Mouse (Mus musculus) heart, adult 2 months (tissue): Measurements from ENCODE around the gene Ankdd1b. TPM values are rescaled to one million over a fixed set of nuclear protein-coding genes. Genes with fewer than 3 reads are reported as not detected.

ENCODE experiments used
- DNase-seq, 2 experiments: peaks; one replicate each; pipeline ENCODE4 v3.0.0; 2021
- H3K27ac ChIP-seq: fragments of 200-600 bp; 2 replicates; pipeline ENCODE4 v1.8.1; 2022
- H3K27me3 ChIP-seq: fragments of 200-500 bp; 2 replicates; pipeline ENCODE4 v1.6.1; 2012; ENCODE audit warnings: mild to moderate bottlenecking, low read length, inconsistent platforms, mixed read lengths; ENCODE audit not compliant: control insufficient read depth, insufficient read depth
- H3K36me3 ChIP-seq: fragments of 200-500 bp; 2 replicates; pipeline ENCODE4 v1.6.1; 2012; ENCODE audit warnings: low read length, inconsistent platforms; ENCODE audit not compliant: control insufficient read depth, insufficient read depth
- H3K4me1 ChIP-seq: fragments of 200-500 bp; 2 replicates; pipeline ENCODE4 v1.6.1; 2011; ENCODE audit warnings: low read length; ENCODE audit not compliant: control insufficient read depth, insufficient read depth
- H3K4me3 ChIP-seq: fragments of 200-600 bp; 2 replicates; pipeline ENCODE4 v1.8.1; 2022
- H3K79me2 ChIP-seq: fragments of 200-500 bp; replicated peaks from 2 replicates; pipeline ENCODE4 v1.6.1; 2012; ENCODE audit warnings: mild to moderate bottlenecking, inconsistent platforms, low read length, moderate library complexity, mixed read lengths; ENCODE audit not compliant: control insufficient read depth, insufficient read depth
- H3K9ac ChIP-seq: fragments of 200-500 bp; 2 replicates; pipeline ENCODE4 v1.6.1; 2012; ENCODE audit warnings: low read depth, mild to moderate bottlenecking, control low read depth, inconsistent platforms, low read length, mixed read lengths
- CTCF ChIP-seq: fragments of 200-600 bp; IDR thresholded peaks from 2 replicates; pipeline ENCODE4 v1.8.1; 2022; ENCODE audit warnings: antibody characterized with exemption, mild to moderate bottlenecking, moderate library complexity
- EP300 ChIP-seq: fragments of 200-500 bp; IDR thresholded peaks from 2 replicates; pipeline ENCODE4 v1.6.1; 2011; ENCODE audit warnings: low read depth, low read length, control low read depth; ENCODE audit not compliant: insufficient read depth
- POLR2A ChIP-seq: fragments of 200-500 bp; IDR thresholded peaks from 2 replicates; pipeline ENCODE4 v1.6.1; 2011; ENCODE audit warnings: mild to moderate bottlenecking, low read depth, low read length, control low read depth; ENCODE audit not compliant: insufficient read depth
- WGBS: fragments of 180-500 bp; shearing (Covaris S2); methylation state at CpG from one replicate; pipeline ENCODE4 v1.1.7; 2018; 5-methylcytosine and 5-hydroxymethylcytosine counted together
- intact Hi-C: fragments of 180-260 bp; cut with DNase I; formaldehyde crosslinking; loops from one replicate; pipeline ENCODE4 v1.15.1; 2025
- long read RNA-seq: library from polyadenylated mRNA; stranded (forward); transcript quantifications from one replicate; pipeline ENCODE4 v2.0.0, GENCODE M21; 2021
- polyA plus RNA-seq: library from polyadenylated mRNA; depleted of rRNA; stranded (reverse); fragments of >200 nt; gene quantifications from 2 replicates; pipeline ENCODE4 v1.2.3, GENCODE M21; 2012; rRNA removed
- total RNA-seq, 2 experiments: library from RNA; stranded (reverse); gene quantifications; 2 replicates each; pipeline ENCODE4 v1.2.3; 2021

The Ankdd1b gene
- total RNA-seq (under 1 TPM; 0.26 to 0.41 TPM), polyA plus RNA-seq (0.45 and 0.91 TPM in 2 replicates)
- long read RNA-seq, partial matches to known transcripts: 0 of 8 reads
- long read RNA-seq, other reads (novel, unspliced or antisense): 8 of 8 reads

GRCm38 (mm10) chr13:96470957-96471356 is at the start of gene Ankdd1b:
Gene Ankdd1b, minus strand, starts transcription at chr13:96471198.
- TF ChIP-seq POLR2A: no peak
- no peak for TF ChIP-seq CTCF
- no peak within 1 kb of the TSS for H3K4me3 ChIP-seq
- WGBS: 88% methylated on average over 14 of the region's 14 CpGs
- no peaks in the 10 kb centered on the region for H3K79me2 ChIP-seq
- H3K36me3 ChIP-seq: no peaks in the 10 kb centered on the region
- no peak for DNase-seq
- H3K27me3 ChIP-seq: no peaks in the 10 kb centered on the region
- H3K9ac ChIP-seq: no peak within 1 kb of the TSS
- intact Hi-C loops: no loop called here
- H3K27ac ChIP-seq: no peak within 1 kb of the TSS
- H3K4me1 ChIP-seq: no peaks in the 10 kb centered on the region

- H3K27ac ChIP-seq: no peak overlapping the region
- no peak overlapping the region for H3K9ac ChIP-seq
- H3K79me2 ChIP-seq: no peaks in the 10 kb centered on the region
- H3K4me3 ChIP-seq: no peak overlapping the region
- intact Hi-C loops: no loop called here
- no peaks in the 10 kb centered on the region for H3K36me3 ChIP-seq
- no peak for DNase-seq
- no peaks in the 10 kb centered on the region for H3K27me3 ChIP-seq
- WGBS: 93% methylated on average over 2 of the region's 2 CpGs
- no peaks in the 10 kb centered on the region for H3K4me1 ChIP-seq
- TF ChIP-seq POLR2A (no peak), EP300 (no peak), CTCF (no peak)
These were observed 46.3 kb upstream of the Ankdd1b start for GRCm38 (mm10) chr13:96517335-96517734.

GRCm38 (mm10) chr13:96516249-96516648 is 45.3 kb upstream of the Ankdd1b start:
- Histone ChIP-seq H3K9ac (no peak overlapping the region), H3K4me3 (no peak overlapping the region), H3K27ac (no peak overlapping the region), H3K79me2 (no peaks in the 10 kb centered on the region), H3K27me3 (no peaks in the 10 kb centered on the region), H3K36me3 (no peaks in the 10 kb centered on the region), H3K4me1 (peaks cover 5% of the 10 kb centered on the region)
- TF ChIP-seq POLR2A: no peak
- no peak for TF ChIP-seq EP300
- no peak for TF ChIP-seq CTCF
- intact Hi-C loops: no loop called here
- WGBS: 94% methylated on average over 9 of the region's 9 CpGs
- no peak for DNase-seq

GRCm38 (mm10) chr13:96514154-96514942 is 43.4 kb upstream of the Ankdd1b start:
- WGBS: 77% methylated on average over 5 of the region's 5 CpGs
- TF ChIP-seq CTCF (no peak), POLR2A (no peak), EP300 (no peak)
- no peaks in the 10 kb centered on the region for H3K79me2 ChIP-seq
- H3K4me3 ChIP-seq: no peak overlapping the region
- no peaks in the 10 kb centered on the region; the same call in 1 of the 2 replicates for H3K36me3 ChIP-seq
- peaks cover 13% of the 10 kb centered on the region for H3K4me1 ChIP-seq
- H3K27me3 ChIP-seq: no peaks in the 10 kb centered on the region
- H3K9ac ChIP-seq: no peak overlapping the region
- no peak overlapping the region for H3K27ac ChIP-seq
- DNase-seq: no peak
- intact Hi-C loops: no loop called here

- intact Hi-C loops: loop anchor here (2.0 kb wide), 1 partner anchor 31 kb away; the partner anchor contains the start of genes Col4a3bp and Polk
- Histone ChIP-seq H3K4me1 (peaks cover 15% of the 10 kb centered on the region), H3K36me3 (no peaks in the 10 kb centered on the region; the same call in 1 of the 2 replicates), H3K4me3 (no peak overlapping the region), H3K27me3 (no peaks in the 10 kb centered on the region), H3K27ac (peak overlapping the region; percentile 43), H3K9ac (no peak overlapping the region), H3K79me2 (no peaks in the 10 kb centered on the region)
- peak; percentile 13; the same call in 1 of the 2 replicates for TF ChIP-seq POLR2A
- TF ChIP-seq EP300: no peak
- 39% methylated on average over 5 of the region's 5 CpGs for WGBS
- DNase-seq: peak; percentile 29 to 34
These were observed 40.9 kb upstream of the Ankdd1b start for GRCm38 (mm10) chr13:96511893-96512292.

GRCm38 (mm10) chr13:96511262-96511661 is 40.3 kb upstream of the Ankdd1b start:
- no peaks in the 10 kb centered on the region; the same call in 1 of the 2 replicates for H3K36me3 ChIP-seq
- H3K79me2 ChIP-seq: no peaks in the 10 kb centered on the region
- 43% methylated on average over 1 of the region's 1 CpGs for WGBS
- H3K27ac ChIP-seq: peak overlapping the region; percentile 43
- H3K9ac ChIP-seq: no peak overlapping the region
- H3K4me1 ChIP-seq: peaks cover 15% of the 10 kb centered on the region
- intact Hi-C loops: loop anchor here (2.0 kb wide), 1 partner anchor 32 kb away; the partner anchor contains the start of genes Col4a3bp and Polk
- H3K4me3 ChIP-seq: no peak overlapping the region
- no peak for TF ChIP-seq EP300
- no peak for TF ChIP-seq CTCF
- no peak for TF ChIP-seq POLR2A
- DNase-seq: no peak
- no peaks in the 10 kb centered on the region for H3K27me3 ChIP-seq
